Mouse (Mus musculus): ENCODE results near the gene Hivep1. TPM values are rescaled to one million over a fixed set of nuclear protein-coding genes. Genes with fewer than 3 reads are reported as not detected.

Hivep1 gene
- total RNA-seq, 2 experiments from 2014 or later: 12.1 to 16.2 TPM

GRCm38 (mm10) chr13:42182635-42183034, 130.8 kb downstream of the Hivep1 start:
- DNase-seq: no peak
- intact Hi-C loops (cut with DNase I; ENCODE audit: low total_unique reads): no loop called here

GRCm38 (mm10) chr13:42184131-42184530, 132.3 kb downstream of the Hivep1 start:
- DNase-seq: no peak

DNA sequence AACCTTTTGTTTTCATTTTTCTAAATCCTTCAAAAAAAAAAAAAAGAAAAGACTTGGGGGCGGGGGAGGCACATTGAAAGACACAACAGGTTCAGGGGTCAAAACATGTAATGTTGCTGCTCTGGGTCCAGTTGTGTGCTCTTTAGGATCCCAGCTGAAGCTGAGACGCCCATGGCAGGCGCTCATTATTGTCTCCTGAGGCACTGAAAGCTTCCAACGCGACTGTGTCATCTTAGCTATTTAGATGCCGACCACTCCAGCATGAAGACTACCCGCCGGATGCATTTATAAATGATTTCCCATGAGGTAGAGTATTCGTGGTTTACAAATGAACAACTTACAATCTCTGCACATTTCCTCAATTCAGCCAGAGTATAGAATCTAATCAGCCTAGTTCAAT, 141.2 kb downstream of the Hivep1 start:
- intact Hi-C loops (cut with DNase I; ENCODE audit: low total_unique reads): no loop called here
- no peak for DNase-seq

More at GRCm38 (mm10) chr13:42184131-42184530, 132.3 kb downstream of the Hivep1 start:
- intact Hi-C loops (cut with DNase I; ENCODE audit: low total_unique reads): no loop called here

DNA sequence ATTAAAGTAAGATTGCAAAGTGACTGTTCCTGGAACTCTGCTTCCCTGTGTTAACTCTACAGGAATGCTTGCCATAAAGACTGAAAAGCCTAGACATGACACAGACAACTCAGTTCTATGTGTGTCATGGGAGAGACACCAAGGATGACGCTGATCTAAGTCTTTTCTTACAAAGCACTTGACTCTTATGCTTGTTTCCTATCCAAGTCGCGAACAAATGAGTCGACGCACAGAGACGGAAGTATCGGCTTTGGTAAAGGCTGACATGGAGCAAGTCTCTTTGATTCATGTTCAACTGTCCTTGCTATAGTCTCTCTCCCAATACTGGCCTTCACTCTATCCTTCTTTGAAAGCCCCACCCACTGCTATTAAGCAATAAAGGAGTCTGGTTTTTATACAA, 143.8 kb downstream of the Hivep1 start:
- intact Hi-C loops (cut with DNase I; ENCODE audit: low total_unique reads): no loop called here
- no peak for DNase-seq

DNA sequence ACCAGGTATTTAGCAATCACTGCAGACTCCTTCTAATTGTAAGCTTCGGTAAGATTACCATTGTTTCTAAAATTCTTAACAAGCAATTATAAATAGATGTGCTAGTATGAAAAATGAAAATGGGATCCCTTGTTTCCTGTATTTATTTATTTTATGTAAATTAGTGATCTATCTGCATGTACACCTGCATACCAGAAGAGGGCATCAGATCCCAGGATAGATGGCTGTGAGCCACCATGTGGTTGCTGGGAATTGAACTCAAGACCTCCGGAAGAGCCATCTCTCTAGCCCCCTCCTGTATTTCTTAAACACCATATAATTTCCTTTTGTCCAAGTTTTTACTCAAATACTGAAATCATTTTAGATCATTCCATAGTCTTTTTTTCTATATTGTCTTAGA, 145.8 kb downstream of the Hivep1 start:
- intact Hi-C loops (cut with DNase I; ENCODE audit: low total_unique reads): no loop called here
- DNase-seq: no peak

DNA sequence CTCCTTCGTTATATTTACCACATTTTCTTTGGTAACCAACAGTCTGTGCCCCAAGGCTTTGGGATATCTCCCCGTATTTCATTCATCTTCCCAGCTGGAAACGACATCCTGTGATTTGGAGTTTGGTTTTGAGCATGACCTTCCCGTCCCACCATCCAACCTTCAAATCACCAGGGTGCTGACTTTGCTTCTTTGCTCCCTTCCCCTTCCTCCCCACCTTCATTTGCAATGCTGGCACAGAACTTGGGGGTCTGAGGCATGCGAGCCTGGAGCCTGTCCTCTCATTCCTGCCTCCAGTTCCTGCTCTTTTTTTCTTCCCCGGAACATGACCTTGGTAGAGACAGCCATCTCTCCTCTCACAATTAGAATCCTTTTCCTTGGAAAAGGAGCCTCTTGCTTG, 161.7 kb downstream of the Hivep1 start:
- intact Hi-C loops (cut with DNase I; ENCODE audit: low total_unique reads): no loop called here
- no peak for DNase-seq

DNA sequence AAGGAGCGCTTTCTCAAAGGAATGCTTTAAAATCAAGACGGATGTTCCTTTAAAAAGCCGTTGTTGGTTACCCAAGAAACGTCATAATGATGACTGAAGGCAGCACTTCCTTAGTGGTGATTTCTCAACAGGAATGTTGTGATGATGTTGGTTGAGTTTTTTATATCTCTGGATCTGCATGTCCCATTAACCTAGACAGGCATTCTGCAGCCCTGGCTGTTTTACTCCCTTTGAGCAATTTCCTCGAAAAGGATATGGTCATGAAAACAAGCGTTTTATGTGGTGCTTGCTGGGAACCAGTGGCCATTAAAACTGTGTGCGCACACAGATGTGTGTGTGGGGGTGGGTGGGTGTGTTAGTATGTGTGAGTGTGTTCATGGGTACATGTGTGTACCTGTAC, 170.6 kb downstream of the Hivep1 start:
- no peak for DNase-seq
- intact Hi-C loops (cut with DNase I; ENCODE audit: low total_unique reads): no loop called here

DNA sequence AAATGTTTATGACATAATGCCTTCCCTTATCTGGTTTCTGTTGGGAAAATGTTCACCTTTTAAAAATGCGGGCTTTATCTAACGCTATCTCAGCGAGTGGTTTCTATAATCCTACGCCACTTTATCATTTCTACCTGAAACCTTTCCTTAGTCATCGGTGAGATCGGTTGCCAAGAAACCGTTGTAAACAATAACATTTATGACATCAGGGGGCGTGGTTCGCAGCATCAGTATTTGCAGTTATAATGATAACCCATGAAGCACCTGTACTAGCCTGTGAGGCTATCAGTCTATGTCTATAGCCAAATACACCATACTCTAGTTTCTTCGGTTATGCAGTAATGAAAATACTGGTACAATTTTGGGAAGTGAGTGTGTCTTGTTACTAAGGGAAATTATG, 177.0 kb downstream of the Hivep1 start:
- intact Hi-C loops (cut with DNase I; ENCODE audit: low total_unique reads): no loop called here
- DNase-seq: no peak

DNA sequence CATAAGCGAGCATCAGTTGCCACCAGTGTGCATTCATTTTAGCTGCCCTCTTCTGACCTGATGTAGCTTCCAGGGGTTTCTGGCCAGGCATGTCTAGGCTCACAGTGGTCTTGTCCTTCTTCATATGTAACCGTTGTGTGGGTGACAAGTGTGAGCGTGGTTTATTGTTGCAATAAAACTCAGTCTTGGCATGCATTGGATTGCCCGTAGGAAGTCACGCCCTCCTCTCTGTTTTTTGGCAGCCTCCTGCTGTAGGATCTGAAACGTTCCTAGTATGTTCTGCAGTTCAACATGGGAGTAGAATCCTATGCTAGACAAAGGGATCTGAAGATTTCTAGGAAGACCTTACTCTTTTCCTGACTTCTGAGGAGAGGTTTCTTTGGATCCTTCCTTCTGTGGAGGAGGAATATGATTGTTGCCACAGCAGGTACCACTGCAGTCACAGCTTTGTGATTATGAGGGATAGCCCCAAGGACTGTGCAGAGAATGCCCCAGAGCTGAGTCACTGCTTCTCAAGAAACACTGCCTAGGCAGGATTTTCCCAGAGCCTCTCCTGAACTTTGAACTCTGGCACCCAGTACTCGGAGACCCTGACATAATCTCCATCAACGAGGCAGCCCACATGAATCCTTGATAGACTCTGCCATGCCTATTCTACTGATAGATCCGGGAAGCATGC, 182.1 kb downstream of the Hivep1 start:
- DNase-seq: no peak
- intact Hi-C loops (cut with DNase I; ENCODE audit: low total_unique reads): no loop called here

DNA sequence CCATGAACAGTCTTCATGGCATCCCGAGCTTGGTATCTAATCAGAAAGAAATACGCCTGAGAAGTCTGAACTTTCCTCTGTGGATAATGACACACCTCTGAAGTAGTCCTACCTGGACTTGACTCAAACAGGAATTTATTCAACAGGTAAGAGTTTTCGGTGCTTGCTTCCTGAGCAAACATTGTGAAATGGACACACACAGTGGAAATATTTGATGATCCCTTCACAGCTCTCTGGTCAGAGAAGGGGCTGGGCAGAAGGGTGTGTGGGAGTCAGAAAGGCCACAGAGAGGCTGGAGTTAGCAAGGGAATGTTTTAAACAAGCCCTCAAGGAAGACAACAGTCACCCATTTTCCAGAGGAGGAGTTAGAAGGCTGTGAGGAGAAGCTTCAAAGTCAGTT, 186.7 kb downstream of the Hivep1 start:
- intact Hi-C loops (cut with DNase I; ENCODE audit: low total_unique reads): no loop called here
- DNase-seq: no peak

DNA sequence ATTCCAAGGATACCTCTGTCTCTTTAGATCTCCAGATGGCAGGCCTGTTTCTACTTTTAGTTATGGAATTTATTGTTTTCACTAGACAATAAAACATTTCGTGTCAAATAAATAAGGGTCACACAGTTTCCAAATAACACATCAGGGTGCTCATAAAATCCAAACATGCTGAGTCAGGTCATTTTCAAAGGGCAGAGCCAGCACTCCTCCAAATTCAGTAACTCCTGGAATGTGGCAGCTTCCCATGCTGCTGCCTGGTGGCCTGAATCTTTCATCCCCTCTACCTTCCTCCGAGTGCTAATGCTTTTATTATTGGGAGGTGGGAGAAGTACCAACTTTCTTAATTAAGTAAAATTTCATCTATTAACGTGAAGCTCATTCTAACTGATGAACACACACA, 190.3 kb downstream of the Hivep1 start:
- intact Hi-C loops (cut with DNase I; ENCODE audit: low total_unique reads): loop anchor here (5.0 to 10.0 kb wide), 2 partner anchors 530 to 597 kb away; no protein-coding TSS in a partner anchor
- no peak for DNase-seq

Other genes with a start within 250 kb of the Hivep1 start
- under 1 TPM; 0.35 to 0.59 TPM for gene Adtrp, start 204.3 kb upstream of the Hivep1 start, total RNA-seq (2021)
- 1 to 10 TPM; 1.2 to 1.6 TPM for gene Edn1, start 249.5 kb downstream of the Hivep1 start, total RNA-seq (2021)